Mouse (Mus musculus): ENCODE results near the gene Nxn.

DNA sequence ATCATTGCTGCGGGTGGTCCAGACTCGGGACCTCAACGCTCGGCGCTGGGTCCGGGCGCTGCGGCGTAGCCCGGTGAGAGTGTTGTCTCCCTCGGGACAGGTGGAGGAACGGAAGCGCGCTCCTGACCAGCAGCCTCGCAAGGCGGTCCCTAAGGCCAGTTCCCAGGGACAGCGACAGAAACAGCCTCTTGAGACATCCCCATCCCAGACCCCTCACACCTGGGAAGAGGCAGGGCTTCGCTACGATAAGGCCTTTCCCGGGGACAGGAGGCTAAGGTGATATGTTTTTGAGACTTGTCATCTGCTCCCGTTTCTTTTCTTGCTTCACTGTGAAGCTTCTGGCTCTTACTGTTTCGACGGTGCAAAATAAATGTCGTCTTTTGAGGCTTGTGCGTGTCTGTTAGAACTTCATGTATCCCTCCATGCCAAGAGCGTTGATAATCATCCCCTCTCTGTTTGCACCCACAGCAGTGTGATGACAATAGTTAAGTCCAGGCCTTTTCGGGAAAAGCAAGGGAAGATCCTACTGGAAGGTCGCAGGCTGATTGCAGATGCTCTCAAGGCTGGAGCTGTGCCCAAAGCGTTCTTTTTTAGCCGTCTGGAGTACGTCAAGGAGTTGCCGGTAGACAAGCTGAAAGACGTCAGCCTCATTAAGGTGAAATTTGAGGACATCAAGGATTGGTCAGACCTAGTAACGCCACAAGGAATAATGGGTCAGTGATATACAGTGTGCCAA lies 155.0 kb downstream of the Nxn start:
- TF ChIP-seq CTCF (IDR thresholded peaks at IDR 0.05) (no peak), EP300 (IDR thresholded peaks at IDR 0.05) (no peak)

Measured in lung, postnatal 0 days (tissue).